Mouse (Mus musculus): ENCODE measurements around the gene Rmnd1. TPM values are rescaled to one million over a fixed set of nuclear protein-coding genes. Genes with fewer than 3 reads are reported as not detected.

The Rmnd1 gene
- polyA plus RNA-seq (2012; rRNA removed) (63.4 and 64.0 TPM in 2 replicates), polyA plus RNA-seq (2014; fragmentation: Nextera tagmentation; extraction: Ambion mirVana) (46.3 and 53.8 TPM in 2 replicates)

- peak; percentile 93; the same call in 1 of the 2 replicates for TF ChIP-seq POLR2A (IDR thresholded peaks at IDR 0.05; ENCODE audit: borderline replicate concordance, extremely low read depth, insufficient read depth, insufficient read length)
- Histone ChIP-seq H3K4me3 (replicated peaks; ENCODE audit: low read length) (peak within 1 kb of the TSS; percentile 63), H3K9ac (ENCODE audit: low read depth, low read length, severe bottlenecking) (peak within 1 kb of the TSS; percentile 72), H3K27ac (replicated peaks; ENCODE audit: low read depth, low read length) (peak within 1 kb of the TSS; percentile 76), H3K4me1 (ENCODE audit: control insufficient read depth, insufficient read depth, low read length) (peaks cover 10% of the 10 kb centered on the region), H3K27me3 (ENCODE audit: control insufficient read depth, insufficient read depth, low read length) (no peaks in the 10 kb centered on the region), H3K4me2 (replicated peaks; ENCODE audit: low read depth, low read length, severe bottlenecking) (peak within 1 kb of the TSS; percentile 75), H3K9me3 (ENCODE audit: control insufficient read depth, low read length) (no peaks in the 10 kb centered on the region), H3K36me3 (ENCODE audit: control insufficient read depth, insufficient read depth, low read length) (peaks cover 30% of the 10 kb centered on the region)
- peak; percentile 96 for ATAC-seq (ENCODE audit: low FRiP score, low read depth)
- peak; percentile 93 for DNase-seq (ENCODE audit: low spot score)
- WGBS = under 1% methylated on average over 64 of the region's 75 CpGs
These were observed at the start of gene Rmnd1, which contains the start of gene Armt1 for GRCm38 (mm10) chr10:4432123-4432931. Rmnd1 (minus strand) TSS chr10:4432388. Armt1 (plus strand) TSS chr10:4432467.

- H3K9ac ChIP-seq (ENCODE audit: low read depth, low read length, severe bottlenecking) = no peak overlapping the region
- no peaks in the 10 kb centered on the region for H3K36me3 ChIP-seq (ENCODE audit: control insufficient read depth, insufficient read depth, low read length)
- DNase-seq (ENCODE audit: low spot score) (no peak), ATAC-seq (ENCODE audit: low FRiP score, low read depth) (no peak)
- no peak for TF ChIP-seq POLR2A (IDR thresholded peaks at IDR 0.05; ENCODE audit: borderline replicate concordance, extremely low read depth, insufficient read depth, insufficient read length)
- H3K27ac ChIP-seq (replicated peaks; ENCODE audit: low read depth, low read length) = no peak overlapping the region
- H3K9me3 ChIP-seq (ENCODE audit: control insufficient read depth, low read length) = no peaks in the 10 kb centered on the region
- WGBS = 73% methylated on average over 8 of the region's 8 CpGs
- no peaks in the 10 kb centered on the region for H3K4me1 ChIP-seq (ENCODE audit: control insufficient read depth, insufficient read depth, low read length)
- H3K4me2 ChIP-seq (replicated peaks; ENCODE audit: low read depth, low read length, severe bottlenecking) = no peak overlapping the region
- H3K27me3 ChIP-seq (ENCODE audit: control insufficient read depth, insufficient read depth, low read length) = no peaks in the 10 kb centered on the region
- H3K4me3 ChIP-seq (replicated peaks; ENCODE audit: low read length) = no peak overlapping the region
These were observed 49.5 kb upstream of the Rmnd1 start for GRCm38 (mm10) chr10:4481695-4482094.

GRCm38 (mm10) chr10:4480929-4481328 lies 48.7 kb upstream of the Rmnd1 start:
- no peaks in the 10 kb centered on the region for H3K27me3 ChIP-seq (ENCODE audit: control insufficient read depth, insufficient read depth, low read length)
- no peak overlapping the region for H3K4me2 ChIP-seq (replicated peaks; ENCODE audit: low read depth, low read length, severe bottlenecking)
- WGBS = 29% methylated on average over 3 of the region's 3 CpGs
- H3K9ac ChIP-seq (ENCODE audit: low read depth, low read length, severe bottlenecking) = no peak overlapping the region
- ATAC-seq (ENCODE audit: low FRiP score, low read depth) (no peak), DNase-seq (ENCODE audit: low spot score) (no peak)
- H3K4me1 ChIP-seq (ENCODE audit: control insufficient read depth, insufficient read depth, low read length) = no peaks in the 10 kb centered on the region
- no peak overlapping the region for H3K4me3 ChIP-seq (replicated peaks; ENCODE audit: low read length)
- H3K9me3 ChIP-seq (ENCODE audit: control insufficient read depth, low read length) = no peaks in the 10 kb centered on the region
- no peaks in the 10 kb centered on the region for H3K36me3 ChIP-seq (ENCODE audit: control insufficient read depth, insufficient read depth, low read length)
- H3K27ac ChIP-seq (replicated peaks; ENCODE audit: low read depth, low read length) = no peak overlapping the region
- no peak for TF ChIP-seq POLR2A (IDR thresholded peaks at IDR 0.05; ENCODE audit: borderline replicate concordance, extremely low read depth, insufficient read depth, insufficient read length)

- Histone ChIP-seq H3K4me3 (replicated peaks; ENCODE audit: low read length) (no peak overlapping the region), H3K9me3 (ENCODE audit: control insufficient read depth, low read length) (no peaks in the 10 kb centered on the region), H3K36me3 (ENCODE audit: control insufficient read depth, insufficient read depth, low read length) (no peaks in the 10 kb centered on the region), H3K27ac (replicated peaks; ENCODE audit: low read depth, low read length) (no peak overlapping the region), H3K4me1 (ENCODE audit: control insufficient read depth, insufficient read depth, low read length) (no peaks in the 10 kb centered on the region), H3K9ac (ENCODE audit: low read depth, low read length, severe bottlenecking) (no peak overlapping the region), H3K27me3 (ENCODE audit: control insufficient read depth, insufficient read depth, low read length) (no peaks in the 10 kb centered on the region), H3K4me2 (replicated peaks; ENCODE audit: low read depth, low read length, severe bottlenecking) (no peak overlapping the region)
- no peak for TF ChIP-seq POLR2A (IDR thresholded peaks at IDR 0.05; ENCODE audit: borderline replicate concordance, extremely low read depth, insufficient read depth, insufficient read length)
- DNase-seq (ENCODE audit: low spot score) = no peak
- WGBS = 85% methylated on average over 5 of the region's 5 CpGs
- ATAC-seq (ENCODE audit: low FRiP score, low read depth) = no peak
These were observed 44.4 kb upstream of the Rmnd1 start for GRCm38 (mm10) chr10:4476604-4477003.

GRCm38 (mm10) chr10:4475431-4475830 lies 43.2 kb upstream of the Rmnd1 start:
- H3K4me1 ChIP-seq (ENCODE audit: control insufficient read depth, insufficient read depth, low read length) = no peaks in the 10 kb centered on the region
- TF ChIP-seq POLR2A (IDR thresholded peaks at IDR 0.05; ENCODE audit: borderline replicate concordance, extremely low read depth, insufficient read depth, insufficient read length) = no peak
- H3K27ac ChIP-seq (replicated peaks; ENCODE audit: low read depth, low read length) = no peak overlapping the region
- H3K9ac ChIP-seq (ENCODE audit: low read depth, low read length, severe bottlenecking) = no peak overlapping the region
- DNase-seq (ENCODE audit: low spot score) = no peak
- no peak overlapping the region for H3K4me3 ChIP-seq (replicated peaks; ENCODE audit: low read length)
- no peak for ATAC-seq (ENCODE audit: low FRiP score, low read depth)
- no peaks in the 10 kb centered on the region for H3K27me3 ChIP-seq (ENCODE audit: control insufficient read depth, insufficient read depth, low read length)
- H3K4me2 ChIP-seq (replicated peaks; ENCODE audit: low read depth, low read length, severe bottlenecking) = no peak overlapping the region
- no peaks in the 10 kb centered on the region for H3K36me3 ChIP-seq (ENCODE audit: control insufficient read depth, insufficient read depth, low read length)
- 90% methylated on average over 3 of the region's 3 CpGs for WGBS
- no peaks in the 10 kb centered on the region for H3K9me3 ChIP-seq (ENCODE audit: control insufficient read depth, low read length)
